Mouse (Mus musculus): ENCODE measurements around the gene Pknox2. TPM values are rescaled to one million over a fixed set of nuclear protein-coding genes. Genes with fewer than 3 reads are reported as not detected.

Gene Pknox2
- polyA plus RNA-seq, 1 experiment from 2014 or later = 44.7 TPM

GRCm38 (mm10) chr9:36942561-36942960 lies 204.6 kb downstream of the Pknox2 start:
- no peaks in the 10 kb centered on the region for H3K9me3 ChIP-seq
- peaks cover 51% of the 10 kb centered on the region for H3K4me1 ChIP-seq (replicated peaks)
- H3K27me3 ChIP-seq = no peaks in the 10 kb centered on the region
- no peak overlapping the region for H3K4me3 ChIP-seq
- ATAC-seq (ENCODE audit: low FRiP score) = no peak
- H3K4me2 ChIP-seq = no peak overlapping the region
- H3K9ac ChIP-seq = no peak overlapping the region
- WGBS = 92% methylated on average over 2 of the region's 2 CpGs
- H3K27ac ChIP-seq = no peak overlapping the region
- H3K36me3 ChIP-seq = no peaks in the 10 kb centered on the region

GRCm38 (mm10) chr9:36942131-36942530 lies 205.1 kb downstream of the Pknox2 start:
- ATAC-seq (ENCODE audit: low FRiP score) = no peak
- Histone ChIP-seq H3K4me2 (no peak overlapping the region), H3K27me3 (no peaks in the 10 kb centered on the region), H3K9ac (no peak overlapping the region), H3K4me1 (replicated peaks) (peaks cover 53% of the 10 kb centered on the region), H3K27ac (no peak overlapping the region), H3K36me3 (no peaks in the 10 kb centered on the region), H3K9me3 (no peaks in the 10 kb centered on the region), H3K4me3 (no peak overlapping the region)
- 73% methylated on average over 4 of the region's 4 CpGs for WGBS

DNA sequence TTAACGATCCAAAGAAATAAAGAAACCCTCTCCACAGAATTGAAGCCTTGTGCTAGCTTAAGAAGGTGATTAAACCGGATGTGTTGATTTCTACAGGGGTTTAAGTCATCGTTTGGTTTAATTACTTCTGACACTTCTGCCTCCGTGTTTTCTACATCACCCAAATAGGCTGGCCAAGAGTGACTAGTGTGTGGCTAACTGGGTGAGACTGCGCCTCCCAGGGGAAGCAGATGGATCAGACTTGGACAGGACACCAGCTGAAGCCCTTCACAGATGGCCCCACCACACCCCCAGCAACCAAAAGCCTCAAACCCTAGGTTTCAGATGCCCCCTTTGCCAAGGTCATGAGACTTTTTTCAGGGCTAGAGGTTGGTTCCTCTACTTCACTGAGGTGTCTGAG lies 205.6 kb downstream of the Pknox2 start:
- no peak overlapping the region for H3K27ac ChIP-seq
- no peak overlapping the region for H3K4me3 ChIP-seq
- H3K9me3 ChIP-seq = no peaks in the 10 kb centered on the region
- peaks cover 53% of the 10 kb centered on the region for H3K4me1 ChIP-seq (replicated peaks)
- no peak overlapping the region for H3K9ac ChIP-seq
- 22% methylated on average over 5 of the region's 5 CpGs for WGBS
- H3K27me3 ChIP-seq = no peaks in the 10 kb centered on the region
- no peak for ATAC-seq (ENCODE audit: low FRiP score)
- no peaks in the 10 kb centered on the region for H3K36me3 ChIP-seq
- H3K4me2 ChIP-seq = no peak overlapping the region

- ATAC-seq (ENCODE audit: low FRiP score) = peak; percentile 66
- 48% methylated on average over 8 of the region's 8 CpGs for WGBS
- Histone ChIP-seq H3K27ac (peak overlapping the region; percentile 82), H3K27me3 (no peaks in the 10 kb centered on the region), H3K4me2 (no peak overlapping the region), H3K36me3 (no peaks in the 10 kb centered on the region), H3K4me3 (no peak overlapping the region), H3K9me3 (no peaks in the 10 kb centered on the region), H3K4me1 (replicated peaks) (peaks cover 53% of the 10 kb centered on the region), H3K9ac (peak overlapping the region; percentile 49)
Measured at GRCm38 (mm10) chr9:36938601-36939078, 208.6 kb downstream of the Pknox2 start.

GRCm38 (mm10) chr9:36933813-36934493 lies 213.3 kb downstream of the Pknox2 start:
- Histone ChIP-seq H3K9me3 (no peaks in the 10 kb centered on the region), H3K4me1 (replicated peaks) (peaks cover 27% of the 10 kb centered on the region), H3K4me2 (peak overlapping the region; percentile 18), H3K27ac (peak overlapping the region; percentile 37; the same call in 1 of the 2 replicates), H3K4me3 (no peak overlapping the region), H3K36me3 (peaks cover 8% of the 10 kb centered on the region), H3K27me3 (no peaks in the 10 kb centered on the region), H3K9ac (no peak overlapping the region)
- 34% methylated on average over 16 of the region's 16 CpGs for WGBS
- peak; percentile 78 for ATAC-seq (ENCODE audit: low FRiP score)

DNA sequence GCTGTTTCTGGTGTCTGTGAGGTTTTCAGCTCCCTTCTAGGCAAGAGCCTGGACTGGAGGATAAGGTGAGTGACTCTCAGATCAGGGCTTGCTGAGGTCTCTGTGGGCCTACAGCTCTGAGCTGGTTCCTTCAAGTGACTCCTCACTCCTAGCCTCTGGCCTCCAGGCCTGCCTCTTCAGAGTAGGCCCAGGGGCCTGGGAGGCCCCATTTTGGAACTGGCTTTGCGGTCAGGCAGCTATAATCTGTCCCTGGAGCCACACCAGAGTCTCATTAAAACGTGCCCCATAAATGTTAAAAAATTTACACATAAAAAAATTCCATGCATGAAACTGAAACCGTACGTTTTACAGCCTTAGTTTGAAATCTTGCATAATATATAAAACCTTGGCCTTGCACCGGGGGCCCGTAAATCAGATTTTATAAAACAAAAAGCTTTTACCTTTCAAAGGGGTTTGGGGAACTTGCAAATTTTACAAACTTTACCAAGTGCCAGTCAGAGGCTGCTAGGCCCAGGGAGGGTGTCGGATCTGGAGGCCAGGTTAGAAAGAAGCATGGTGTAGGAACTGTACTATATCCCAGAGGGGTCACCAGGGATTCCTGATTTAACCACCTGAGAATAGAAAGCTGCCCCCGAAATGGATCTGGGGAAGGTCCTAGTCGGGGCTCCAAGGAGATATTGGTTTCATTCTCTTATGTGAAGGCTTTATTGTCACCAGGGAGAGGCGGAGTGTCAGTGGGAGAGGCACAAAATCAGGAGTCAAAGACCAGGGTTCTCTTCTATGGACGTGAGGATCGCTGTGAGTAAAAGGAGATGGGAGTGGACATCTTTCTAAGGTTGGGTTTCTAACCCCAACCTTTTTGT lies 214.0 kb downstream of the Pknox2 start:
- no peak overlapping the region for H3K9ac ChIP-seq
- WGBS = 72% methylated on average over 12 of the region's 12 CpGs
- no peak overlapping the region for H3K27ac ChIP-seq
- H3K4me2 ChIP-seq = no peak overlapping the region
- peak; percentile 32; the same call in 1 of the 2 replicates for ATAC-seq (ENCODE audit: low FRiP score)
- H3K9me3 ChIP-seq = no peaks in the 10 kb centered on the region
- H3K4me1 ChIP-seq (replicated peaks) = peaks cover 19% of the 10 kb centered on the region
- H3K27me3 ChIP-seq = no peaks in the 10 kb centered on the region
- H3K4me3 ChIP-seq = no peak overlapping the region
- H3K36me3 ChIP-seq = peaks cover 8% of the 10 kb centered on the region

- H3K4me1 ChIP-seq (replicated peaks) = peaks cover 13% of the 10 kb centered on the region
- H3K27ac ChIP-seq = no peak overlapping the region
- no peaks in the 10 kb centered on the region for H3K27me3 ChIP-seq
- H3K4me2 ChIP-seq = no peak overlapping the region
- no peak overlapping the region for H3K4me3 ChIP-seq
- H3K36me3 ChIP-seq = peaks cover 11% of the 10 kb centered on the region
- ATAC-seq (ENCODE audit: low FRiP score) = no peak
- H3K9ac ChIP-seq = no peak overlapping the region
- no peaks in the 10 kb centered on the region for H3K9me3 ChIP-seq
- WGBS = 89% methylated on average over 4 of the region's 4 CpGs
Measured at GRCm38 (mm10) chr9:36931657-36932056, 215.6 kb downstream of the Pknox2 start.

GRCm38 (mm10) chr9:36923753-36924152 lies 223.5 kb downstream of the Pknox2 start:
- Histone ChIP-seq H3K27me3 (no peaks in the 10 kb centered on the region), H3K36me3 (0 out of 2 replicates have a peak, but pooled peaks cover 5% of the 10 kb centered on the region), H3K9me3 (no peaks in the 10 kb centered on the region), H3K4me2 (no peak overlapping the region), H3K4me1 (replicated peaks) (peaks cover 28% of the 10 kb centered on the region), H3K4me3 (no peak overlapping the region), H3K9ac (no peak overlapping the region), H3K27ac (no peak overlapping the region)
- WGBS = 91% methylated on average over 5 of the region's 5 CpGs
- no peak for ATAC-seq (ENCODE audit: low FRiP score)

DNA sequence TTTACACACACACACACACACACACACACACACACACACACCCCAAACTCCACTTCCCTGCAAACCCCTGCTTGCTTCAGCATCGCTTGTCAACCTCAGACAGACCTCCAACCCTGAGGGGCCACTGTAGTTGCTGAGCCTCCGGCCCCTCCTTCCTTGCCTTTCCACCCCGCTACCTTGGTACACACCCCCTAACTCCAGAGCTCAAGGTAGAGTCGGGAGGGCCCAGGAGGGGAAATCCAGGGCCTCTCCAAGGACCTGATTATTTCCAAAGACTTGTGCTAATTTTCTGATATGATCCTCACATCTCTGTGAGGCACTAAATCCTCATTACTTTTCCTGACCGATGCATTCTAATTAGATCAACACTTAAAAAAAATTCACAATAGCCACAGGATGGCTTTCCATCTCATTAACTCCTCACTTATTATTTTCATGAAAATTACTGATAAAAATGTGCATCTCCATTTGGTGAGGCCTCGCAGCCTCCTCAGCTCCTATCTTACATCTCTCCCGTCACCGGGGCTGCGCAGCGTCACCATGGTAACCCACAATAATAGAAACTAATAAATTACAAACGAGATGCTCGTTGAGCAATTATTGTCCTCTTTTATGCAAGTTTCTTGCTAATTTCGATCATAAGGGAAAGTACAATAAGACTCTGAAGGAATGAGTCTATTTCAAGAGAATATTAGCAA lies 225.3 kb downstream of the Pknox2 start:
- Histone ChIP-seq H3K9me3 (no peaks in the 10 kb centered on the region), H3K27me3 (no peaks in the 10 kb centered on the region), H3K4me2 (no peak overlapping the region), H3K4me1 (replicated peaks) (peaks cover 31% of the 10 kb centered on the region), H3K4me3 (no peak overlapping the region), H3K27ac (peak overlapping the region; percentile 79), H3K36me3 (0 out of 2 replicates have a peak, but pooled peaks cover 2% of the 10 kb centered on the region), H3K9ac (no peak overlapping the region)
- 37% methylated on average over 13 of the region's 13 CpGs for WGBS
- peak; percentile 67 for ATAC-seq (ENCODE audit: low FRiP score)

GRCm38 (mm10) chr9:36919472-36919871 lies 227.7 kb downstream of the Pknox2 start:
- Histone ChIP-seq H3K9me3 (no peaks in the 10 kb centered on the region), H3K9ac (no peak overlapping the region), H3K4me2 (no peak overlapping the region), H3K36me3 (0 out of 2 replicates have a peak, but pooled peaks cover 2% of the 10 kb centered on the region), H3K27me3 (no peaks in the 10 kb centered on the region), H3K4me3 (no peak overlapping the region), H3K4me1 (replicated peaks) (peaks cover 35% of the 10 kb centered on the region), H3K27ac (peak overlapping the region; percentile 8; the same call in 1 of the 2 replicates)
- ATAC-seq (ENCODE audit: low FRiP score) = no peak
- WGBS = 53% methylated on average over 4 of the region's 4 CpGs

DNA sequence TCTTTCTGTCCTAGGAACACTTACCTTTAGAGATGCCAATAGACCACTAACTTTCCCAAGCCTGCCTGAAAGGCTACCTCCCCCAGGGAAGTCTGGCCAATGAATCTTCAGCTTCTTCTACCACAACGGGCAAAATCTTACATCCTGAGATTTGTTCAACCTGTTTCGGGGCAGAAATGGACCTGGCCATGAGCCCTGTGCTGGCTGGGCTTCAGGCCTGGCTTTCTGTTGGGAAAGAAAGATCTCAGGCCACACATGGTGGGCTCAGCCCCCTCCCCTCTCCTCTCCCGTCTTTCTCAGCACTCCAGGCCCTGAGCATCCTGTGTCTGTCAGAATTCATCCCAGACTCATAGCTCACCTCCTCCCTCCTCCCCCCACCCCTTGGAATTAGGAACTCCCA lies 228.6 kb downstream of the Pknox2 start:
- Histone ChIP-seq H3K36me3 (0 out of 2 replicates have a peak, but pooled peaks cover 2% of the 10 kb centered on the region), H3K4me1 (replicated peaks) (peaks cover 35% of the 10 kb centered on the region), H3K9me3 (no peaks in the 10 kb centered on the region), H3K4me2 (no peak overlapping the region), H3K27ac (no peak overlapping the region), H3K4me3 (no peak overlapping the region), H3K27me3 (no peaks in the 10 kb centered on the region), H3K9ac (no peak overlapping the region)
- WGBS = 66% methylated on average over 3 of the region's 3 CpGs
- no peak for ATAC-seq (ENCODE audit: low FRiP score)

- H3K4me2 ChIP-seq = no peak overlapping the region
- no peak for ATAC-seq (ENCODE audit: low FRiP score)
- WGBS = 53% methylated on average over 5 of the region's 5 CpGs
- H3K27ac ChIP-seq = peak overlapping the region; percentile 45
- no peak overlapping the region for H3K9ac ChIP-seq
- H3K9me3 ChIP-seq = no peaks in the 10 kb centered on the region
- no peaks in the 10 kb centered on the region for H3K36me3 ChIP-seq
- peaks cover 22% of the 10 kb centered on the region for H3K4me1 ChIP-seq (replicated peaks)
- no peak overlapping the region for H3K4me3 ChIP-seq
- no peaks in the 10 kb centered on the region for H3K27me3 ChIP-seq
Measured at GRCm38 (mm10) chr9:36916915-36917314, 230.3 kb downstream of the Pknox2 start.
